Mouse (Mus musculus) kidney, postnatal 0 days (tissue): ENCODE measurements around the gene Gm29735. TPM values are rescaled to one million over a fixed set of nuclear protein-coding genes. Genes with fewer than 3 reads are reported as not detected.
"Not testable (repeated sequence)": the region's sequence is repeated elsewhere in the genome, so short reads cannot be mapped to it uniquely, and the experiment has no call there.

Source experiments
- ATAC-seq: fragments of 200-750 bp; cut with Nextera tagmentation; replicated peaks from 2 replicates; pipeline ENCODE4 v1.8.0; 2017; ENCODE audit warnings: low read depth, moderate number of reproducible peaks, moderate TSS enrichment, moderate library complexity; ENCODE audit not compliant: low FRiP score
- DNase-seq: peaks from one replicate; pipeline ENCODE4 v3.0.0-alpha.2; 2016; ENCODE audit warnings: low spot score
- H3K27ac ChIP-seq: fragments of 300-500 bp; sonication (generic); 2 replicates; pipeline ENCODE4 v1.5.1; 2014; ENCODE audit warnings: mild to moderate bottlenecking
- H3K27me3 ChIP-seq: fragments of 300-500 bp; sonication (generic); 2 replicates; pipeline ENCODE4 v1.6.1; 2014; ENCODE audit warnings: low read length, mixed read lengths; ENCODE audit not compliant: insufficient read depth
- H3K36me3 ChIP-seq: fragments of 300-500 bp; sonication (generic); 2 replicates; pipeline ENCODE4 v1.6.1; 2014; ENCODE audit warnings: low read length, mixed read lengths; ENCODE audit not compliant: insufficient read depth
- H3K4me1 ChIP-seq: fragments of 300-500 bp; sonication (generic); replicated peaks from 2 replicates; pipeline ENCODE4 v1.6.1; 2014; ENCODE audit warnings: antibody characterized with exemption, low read length, mixed read lengths; ENCODE audit not compliant: insufficient read depth
- H3K4me2 ChIP-seq: fragments of 300-500 bp; sonication (generic); 2 replicates; pipeline ENCODE4 v1.6.1; 2014; ENCODE audit warnings: mild to moderate bottlenecking, low read length, moderate library complexity, mixed read lengths
- H3K4me3 ChIP-seq: fragments of 300-500 bp; sonication (generic); replicated peaks from 2 replicates; pipeline ENCODE4 v1.5.1; 2014; ENCODE audit warnings: low read depth, low read length
- H3K9ac ChIP-seq: fragments of 300-500 bp; sonication (generic); 2 replicates; pipeline ENCODE4 v1.6.1; 2014; ENCODE audit warnings: low read depth, low read length
- H3K9me3 ChIP-seq: fragments of 300-500 bp; sonication (generic); replicated peaks from 2 replicates; pipeline ENCODE4 v1.6.1; 2016; ENCODE audit warnings: low read length, inconsistent platforms, mixed read lengths
- CTCF ChIP-seq: IDR thresholded peaks from 2 replicates; pipeline ENCODE4 v1.5.1; 2016; ENCODE audit warnings: antibody characterized with exemption, low read depth, mild to moderate bottlenecking, moderate library complexity
- WGBS: fragments of 180-500 bp; shearing (Covaris S2); extraction: QIAGEN DNeasy Blood & Tissue Kit; methylation state at CpG from one replicate; pipeline ENCODE4 v1.1.7; 2014; 5-methylcytosine and 5-hydroxymethylcytosine counted together
- polyA plus RNA-seq: library from polyadenylated mRNA; unstranded; fragments of >200 nt; fragmentation: Nextera tagmentation; extraction: Ambion mirVana; gene quantifications from 2 replicates; pipeline ENCODE4 v1.2.1, GENCODE M21; 2015

Gene Gm29735
- not detected in 2 replicates for polyA plus RNA-seq

GRCm38 (mm10) chr7:142157013-142157412 is at the start of gene Gm29735:
TSS of gene Gm29735 (minus strand) at chr7:142157113.
- not testable (repeated sequence) for H3K36me3 ChIP-seq, H3K4me3 ChIP-seq, DNase-seq, H3K4me2 ChIP-seq, H3K4me1 ChIP-seq, H3K27ac ChIP-seq, H3K27me3 ChIP-seq, H3K9me3 ChIP-seq, ATAC-seq, H3K9ac ChIP-seq
- WGBS = 30% methylated on average over 2 of the region's 2 CpGs

DNA sequence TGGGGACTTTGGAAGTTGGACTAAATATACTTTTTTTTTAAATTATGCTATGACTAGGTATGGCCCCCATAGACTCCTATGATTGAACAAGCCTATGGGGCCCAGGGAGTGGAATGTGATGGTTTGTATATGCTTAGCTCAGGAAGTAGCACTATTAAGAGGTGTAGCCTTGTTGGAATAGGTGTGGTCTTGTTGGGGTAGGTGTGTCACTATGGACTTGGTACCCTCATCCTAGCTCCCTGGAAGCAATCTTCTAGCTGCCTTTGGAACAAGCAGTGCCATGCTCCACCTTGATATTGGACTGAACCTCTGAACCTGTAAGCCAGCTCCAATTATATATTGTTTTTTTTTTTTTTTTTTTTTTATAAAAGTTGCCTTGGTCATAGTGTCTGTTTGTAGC is 48.6 kb upstream of the Gm29735 start:
- TF ChIP-seq CTCF = no peak
- H3K4me3 ChIP-seq = no peak overlapping the region
- no peaks in the 10 kb centered on the region for H3K4me1 ChIP-seq
- no peak for ATAC-seq
- H3K4me2 ChIP-seq = no peak overlapping the region
- no peak overlapping the region for H3K9ac ChIP-seq
- H3K27me3 ChIP-seq = no peaks in the 10 kb centered on the region
- no peaks in the 10 kb centered on the region for H3K36me3 ChIP-seq
- H3K9me3 ChIP-seq = no peaks in the 10 kb centered on the region
- no peak overlapping the region for H3K27ac ChIP-seq
- no peak for DNase-seq

- Histone ChIP-seq H3K27me3 (no peaks in the 10 kb centered on the region), H3K9ac (no peak within 1 kb of the TSS), H3K27ac (no peak within 1 kb of the TSS), H3K4me3 (no peak within 1 kb of the TSS), H3K4me2 (no peak within 1 kb of the TSS), H3K4me1 (no peaks in the 10 kb centered on the region), H3K36me3 (no peaks in the 10 kb centered on the region), H3K9me3 (no peaks in the 10 kb centered on the region)
- no peak for TF ChIP-seq CTCF
- DNase-seq (no peak), ATAC-seq (no peak)
- WGBS = 0% methylated on average over 1 of the region's 1 CpGs
Observed at GRCm38 (mm10) chr7:142201064-142201463, 44.2 kb upstream of the Gm29735 start, which contains the start of gene Krtap5-3. TSS of gene Krtap5-3 (plus strand) at chr7:142201364.

GRCm38 (mm10) chr7:142198748-142199147 is 41.8 kb upstream of the Gm29735 start:
- Histone ChIP-seq H3K9ac (no peak overlapping the region), H3K4me2 (no peak overlapping the region), H3K4me3 (no peak overlapping the region), H3K9me3 (no peaks in the 10 kb centered on the region), H3K36me3 (no peaks in the 10 kb centered on the region), H3K4me1 (no peaks in the 10 kb centered on the region), H3K27ac (no peak overlapping the region), H3K27me3 (no peaks in the 10 kb centered on the region)
- DNase-seq (no peak), ATAC-seq (no peak)
- WGBS = 82% methylated on average over 2 of the region's 2 CpGs
- no peak for TF ChIP-seq CTCF

- no peak within 1 kb of the TSS for H3K4me2 ChIP-seq
- no peaks in the 10 kb centered on the region for H3K27me3 ChIP-seq
- no peaks in the 10 kb centered on the region for H3K36me3 ChIP-seq
- H3K27ac ChIP-seq = no peak within 1 kb of the TSS
- H3K9me3 ChIP-seq = no peaks in the 10 kb centered on the region
- no peaks in the 10 kb centered on the region for H3K4me1 ChIP-seq
- no peak for TF ChIP-seq CTCF
- ATAC-seq (no peak), DNase-seq (no peak)
- H3K9ac ChIP-seq = no peak within 1 kb of the TSS
- 36% methylated on average over 2 of the region's 2 CpGs for WGBS
- no peak within 1 kb of the TSS for H3K4me3 ChIP-seq
Observed at GRCm38 (mm10) chr7:142190289-142190688, 33.4 kb upstream of the Gm29735 start, which contains the start of gene Gm10153. TSS of gene Gm10153 (minus strand) at chr7:142190389.

DNA sequence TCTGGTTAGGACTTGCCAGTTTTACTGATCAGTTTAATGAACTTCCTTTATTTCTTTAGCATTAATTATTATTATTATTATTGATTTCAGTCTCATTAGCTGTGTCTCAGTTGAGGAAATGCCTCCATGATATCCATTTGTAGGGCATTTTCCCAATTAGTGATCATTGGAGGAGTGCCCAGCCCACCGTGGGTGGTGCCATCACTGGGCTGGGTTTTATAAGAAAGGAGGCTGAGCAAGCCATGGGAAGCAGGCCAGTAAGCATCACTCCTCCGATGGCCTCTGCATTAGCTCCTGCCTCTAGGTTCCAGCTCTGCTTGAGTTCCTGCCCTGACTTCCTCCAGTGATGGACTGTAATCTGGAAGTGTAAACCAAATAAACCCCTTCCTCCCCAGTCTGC is 31.2 kb upstream of the Gm29735 start:
- no peaks in the 10 kb centered on the region for H3K27me3 ChIP-seq
- no peak for ATAC-seq
- no peak for DNase-seq
- no peak for TF ChIP-seq CTCF
- no peaks in the 10 kb centered on the region for H3K36me3 ChIP-seq
- no peak overlapping the region for H3K4me3 ChIP-seq
- no peak overlapping the region for H3K9ac ChIP-seq
- no peak overlapping the region for H3K27ac ChIP-seq
- H3K9me3 ChIP-seq = no peaks in the 10 kb centered on the region
- H3K4me1 ChIP-seq = no peaks in the 10 kb centered on the region
- 67% methylated on average over 2 of the region's 2 CpGs for WGBS
- H3K4me2 ChIP-seq = no peak overlapping the region

- WGBS = 55% methylated on average over 1 of the region's 1 CpGs
- H3K36me3 ChIP-seq = no peaks in the 10 kb centered on the region
- no peaks in the 10 kb centered on the region for H3K27me3 ChIP-seq
- H3K9me3 ChIP-seq = no peaks in the 10 kb centered on the region
- TF ChIP-seq CTCF = no peak
- H3K9ac ChIP-seq = no peak overlapping the region
- DNase-seq (no peak), ATAC-seq (no peak)
- H3K4me3 ChIP-seq = no peak overlapping the region
- H3K27ac ChIP-seq = no peak overlapping the region
- no peak overlapping the region for H3K4me2 ChIP-seq
- H3K4me1 ChIP-seq = no peaks in the 10 kb centered on the region
Observed at GRCm38 (mm10) chr7:142181021-142181420, 24.1 kb upstream of the Gm29735 start.
